Mouse (Mus musculus) kidney, embryonic 16.5 days (tissue): Measurements from ENCODE around the gene Sec16a. TPM values are rescaled to one million over a fixed set of nuclear protein-coding genes. Genes with fewer than 3 reads are reported as not detected.

Experiments
- ATAC-seq: fragments of 200-750 bp; cut with Nextera tagmentation; 2 replicates; pipeline ENCODE4 v1.8.0; 2017; ENCODE audit warnings: moderate TSS enrichment; ENCODE audit not compliant: low FRiP score, low TSS enrichment
- H3K27ac ChIP-seq: fragments of 300-500 bp; sonication (generic); 2 replicates; pipeline ENCODE4 v1.5.1; 2014; ENCODE audit warnings: low read length
- H3K27me3 ChIP-seq: fragments of 300-500 bp; sonication (generic); 2 replicates; pipeline ENCODE4 v1.6.1; 2014; ENCODE audit warnings: low read length, control low read depth, mixed read lengths; ENCODE audit not compliant: insufficient read depth
- H3K36me3 ChIP-seq: fragments of 300-500 bp; sonication (generic); 2 replicates; pipeline ENCODE4 v1.6.1; 2014; ENCODE audit warnings: low read length, control low read depth, mixed read lengths; ENCODE audit not compliant: insufficient read depth
- H3K4me1 ChIP-seq: fragments of 300-500 bp; sonication (generic); 2 replicates; pipeline ENCODE4 v1.6.1; 2014; ENCODE audit warnings: low read length, control low read depth, mixed read lengths; ENCODE audit not compliant: insufficient read depth
- H3K4me2 ChIP-seq: fragments of 300-500 bp; sonication (generic); replicated peaks from 2 replicates; pipeline ENCODE4 v1.6.1; 2014; ENCODE audit warnings: low read depth, low read length
- H3K4me3 ChIP-seq: fragments of 300-500 bp; sonication (generic); 2 replicates; pipeline ENCODE4 v1.5.1; 2014; ENCODE audit warnings: mild to moderate bottlenecking, low read length
- H3K9ac ChIP-seq: fragments of 300-500 bp; sonication (generic); replicated peaks from 2 replicates; pipeline ENCODE4 v1.6.1; 2014; ENCODE audit warnings: low read length
- H3K9me3 ChIP-seq: fragments of 300-500 bp; sonication (generic); 2 replicates; pipeline ENCODE4 v1.6.1; 2016; ENCODE audit warnings: low read length, control low read depth
- WGBS: fragments of 180-500 bp; shearing (Covaris S2); extraction: QIAGEN DNeasy Blood & Tissue Kit; methylation state at CpG from one replicate; pipeline ENCODE4 v1.1.7; 2014; 5-methylcytosine and 5-hydroxymethylcytosine counted together
- polyA plus RNA-seq: library from polyadenylated mRNA; unstranded; fragments of >200 nt; fragmentation: Nextera tagmentation; extraction: Ambion mirVana; gene quantifications from 2 replicates; pipeline ENCODE4 v1.2.1, GENCODE M21; 2015

Gene Sec16a
- polyA plus RNA-seq, 1 experiment from 2014 or later, result 27.6 TPM

- Histone ChIP-seq H3K9ac (no peak overlapping the region), H3K4me3 (no peak overlapping the region), H3K4me2 (no peak overlapping the region), H3K27ac (no peak overlapping the region), H3K9me3 (no peaks in the 10 kb centered on the region), H3K36me3 (peaks cover 65% of the 10 kb centered on the region), H3K27me3 (no peaks in the 10 kb centered on the region), H3K4me1 (peaks cover 26% of the 10 kb centered on the region)
- ATAC-seq, result no peak
- WGBS, result 89% methylated on average over 13 of the region's 13 CpGs
These were observed 15.8 kb upstream of the Sec16a start for GRCm38 (mm10) chr2:26460837-26461236.

GRCm38 (mm10) chr2:26460097-26460646 is 15.2 kb upstream of the Sec16a start:
- no peak overlapping the region for H3K4me3 ChIP-seq
- 0 out of 2 replicates have a peak, but pooled peaks have one; percentile 8 for ATAC-seq
- no peaks in the 10 kb centered on the region for H3K9me3 ChIP-seq
- H3K27ac ChIP-seq, result no peak overlapping the region; the same call in 1 of the 2 replicates
- H3K27me3 ChIP-seq, result no peaks in the 10 kb centered on the region
- H3K4me2 ChIP-seq, result no peak overlapping the region
- H3K36me3 ChIP-seq, result peaks cover 58% of the 10 kb centered on the region
- peaks cover 26% of the 10 kb centered on the region for H3K4me1 ChIP-seq
- WGBS, result 87% methylated on average over 16 of the region's 16 CpGs
- H3K9ac ChIP-seq, result no peak overlapping the region

- 42% methylated on average over 6 of the region's 6 CpGs for WGBS
- no peak overlapping the region for H3K4me3 ChIP-seq
- H3K27me3 ChIP-seq, result no peaks in the 10 kb centered on the region
- no peak overlapping the region for H3K4me2 ChIP-seq
- no peaks in the 10 kb centered on the region for H3K9me3 ChIP-seq
- H3K36me3 ChIP-seq, result peaks cover 51% of the 10 kb centered on the region
- peak; percentile 60 for ATAC-seq
- peaks cover 26% of the 10 kb centered on the region for H3K4me1 ChIP-seq
- no peak overlapping the region for H3K9ac ChIP-seq
- peak overlapping the region; percentile 36; the same call in 1 of the 2 replicates for H3K27ac ChIP-seq
These were observed 14.5 kb upstream of the Sec16a start for GRCm38 (mm10) chr2:26459478-26459877.

GRCm38 (mm10) chr2:26458402-26459124 is 13.5 kb upstream of the Sec16a start:
- Histone ChIP-seq H3K4me3 (no peak overlapping the region), H3K4me1 (peaks cover 26% of the 10 kb centered on the region), H3K27ac (peak overlapping the region; percentile 83), H3K9me3 (no peaks in the 10 kb centered on the region), H3K9ac (peak overlapping the region; percentile 27; the same call in 1 of the 2 replicates), H3K27me3 (no peaks in the 10 kb centered on the region), H3K36me3 (peaks cover 42% of the 10 kb centered on the region), H3K4me2 (no peak overlapping the region)
- 34% methylated on average over 7 of the region's 7 CpGs for WGBS
- peak; percentile 79 for ATAC-seq

- no peak for ATAC-seq
- H3K4me2 ChIP-seq, result no peak overlapping the region
- no peak overlapping the region for H3K9ac ChIP-seq
- H3K9me3 ChIP-seq, result no peaks in the 10 kb centered on the region
- H3K4me1 ChIP-seq, result peaks cover 14% of the 10 kb centered on the region
- no peaks in the 10 kb centered on the region for H3K27me3 ChIP-seq
- WGBS, result 22% methylated on average over 5 of the region's 5 CpGs
- no peak overlapping the region for H3K4me3 ChIP-seq
- H3K36me3 ChIP-seq, result no peaks in the 10 kb centered on the region
- no peak overlapping the region for H3K27ac ChIP-seq
These were observed 4.4 kb upstream of the Sec16a start for GRCm38 (mm10) chr2:26449121-26450060.

- Histone ChIP-seq H3K4me2 (no peak overlapping the region), H3K9ac (peak overlapping the region; percentile 35), H3K9me3 (no peaks in the 10 kb centered on the region), H3K27me3 (no peaks in the 10 kb centered on the region), H3K4me3 (no peak overlapping the region), H3K27ac (no peak overlapping the region), H3K4me1 (peaks cover 29% of the 10 kb centered on the region), H3K36me3 (no peaks in the 10 kb centered on the region)
- no peak for ATAC-seq
- WGBS, result 83% methylated on average over 1 of the region's 1 CpGs
These were observed 2.4 kb upstream of the Sec16a start for GRCm38 (mm10) chr2:26447451-26447850.

- Histone ChIP-seq H3K4me2 (peak overlapping the region; percentile 92), H3K36me3 (peaks cover 2% of the 10 kb centered on the region; the same call in 1 of the 2 replicates), H3K9ac (peak overlapping the region; percentile 78), H3K9me3 (no peaks in the 10 kb centered on the region), H3K27me3 (no peaks in the 10 kb centered on the region), H3K27ac (peak overlapping the region; percentile 88), H3K4me1 (peaks cover 29% of the 10 kb centered on the region), H3K4me3 (peak overlapping the region; percentile 68)
- WGBS, result 73% methylated on average over 4 of the region's 4 CpGs
- ATAC-seq, result no peak
These were observed 1.7 kb upstream of the Sec16a start for GRCm38 (mm10) chr2:26446671-26447070.

- ATAC-seq, result peak; percentile 93
- Histone ChIP-seq H3K9me3 (no peaks in the 10 kb centered on the region), H3K36me3 (peaks cover 10% of the 10 kb centered on the region), H3K4me1 (peaks cover 29% of the 10 kb centered on the region), H3K4me2 (peak overlapping the region; percentile 92), H3K27me3 (no peaks in the 10 kb centered on the region), H3K4me3 (peak overlapping the region; percentile 68), H3K27ac (peak overlapping the region; percentile 88), H3K9ac (peak overlapping the region; percentile 78)
- under 1% methylated on average over 44 of the region's 44 CpGs for WGBS
These were observed 840 bp upstream of the Sec16a start for GRCm38 (mm10) chr2:26445666-26446445.

GRCm38 (mm10) chr2:26444368-26444767 is 648 bp downstream of the Sec16a start:
- peak overlapping the region; percentile 71 for H3K27ac ChIP-seq
- H3K4me2 ChIP-seq, result peak overlapping the region; percentile 79
- no peak for ATAC-seq
- WGBS, result 3% methylated on average over 15 of the region's 15 CpGs
- peak overlapping the region; percentile 68 for H3K4me3 ChIP-seq
- no peaks in the 10 kb centered on the region for H3K9me3 ChIP-seq
- H3K36me3 ChIP-seq, result peaks cover 24% of the 10 kb centered on the region
- peaks cover 29% of the 10 kb centered on the region for H3K4me1 ChIP-seq
- H3K27me3 ChIP-seq, result no peaks in the 10 kb centered on the region
- H3K9ac ChIP-seq, result peak overlapping the region; percentile 93
